Mouse (Mus musculus): ENCODE results near the gene Coro1b. TPM values are rescaled to one million over a fixed set of nuclear protein-coding genes. Genes with fewer than 3 reads are reported as not detected.

The Coro1b gene
- polyA plus RNA-seq, 1 experiment from 2014 or later = 134 TPM

DNA sequence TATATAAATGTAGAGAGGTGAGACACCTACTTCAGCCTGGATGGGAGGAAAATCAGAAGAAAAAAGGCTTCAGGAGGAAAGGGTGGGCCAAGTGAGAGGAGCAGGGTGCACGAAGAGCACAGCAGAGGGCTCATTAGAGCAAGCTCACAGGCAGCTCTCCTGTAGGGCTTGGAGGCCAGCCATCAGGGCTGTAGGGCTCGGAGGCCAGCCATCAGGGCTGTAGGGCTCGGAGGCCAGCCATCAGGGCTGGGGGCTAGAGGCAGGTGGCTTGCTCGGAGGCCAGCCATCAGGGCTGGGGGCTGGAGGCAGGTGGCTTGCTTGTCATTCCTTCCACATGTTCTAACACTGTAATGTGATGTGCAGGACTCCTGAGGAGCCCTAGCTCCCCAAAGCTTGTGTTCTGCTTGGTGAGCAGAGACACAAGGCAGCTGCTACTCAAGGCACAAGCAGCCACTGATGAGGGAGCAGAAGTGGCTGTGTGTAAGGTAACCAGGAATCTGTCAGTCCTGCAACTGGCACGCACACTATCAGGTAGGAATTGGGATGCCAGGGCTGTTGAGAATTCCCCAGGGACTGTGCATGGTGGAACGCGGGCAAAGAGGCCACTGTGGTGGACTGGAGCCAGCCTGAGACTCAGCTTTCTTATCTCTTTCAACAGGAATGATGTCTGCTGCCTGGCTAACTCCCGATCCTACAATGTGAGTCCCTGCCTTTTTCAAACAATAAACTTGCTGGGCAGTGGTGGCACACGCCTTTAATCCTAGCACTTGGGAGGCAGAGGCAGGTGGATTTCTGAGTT lies 18.5 kb downstream of the Coro1b start:
- Histone ChIP-seq H3K36me3 (ENCODE audit: control insufficient read depth, insufficient read depth) (no peaks in the 10 kb centered on the region), H3K27ac (ENCODE audit: low read length) (peak overlapping the region; percentile 92), H3K4me1 (ENCODE audit: control insufficient read depth, insufficient read depth, low read length) (peaks cover 46% of the 10 kb centered on the region), H3K4me2 (ENCODE audit: low read depth, low read length) (0 out of 2 replicates have a peak overlapping the region, but pooled peaks have one; percentile 5), H3K9ac (ENCODE audit: low read length) (peak overlapping the region; percentile 53; the same call in 1 of the 2 replicates), H3K27me3 (ENCODE audit: control insufficient read depth, insufficient read depth, low read length) (no peaks in the 10 kb centered on the region), H3K9me3 (replicated peaks; ENCODE audit: control insufficient read depth, low read length) (no peaks in the 10 kb centered on the region), H3K4me3 (ENCODE audit: low read length) (no peak overlapping the region)
- WGBS = 35% methylated on average over 9 of the region's 9 CpGs
- ATAC-seq (replicated peaks; ENCODE audit: extremely low read depth, insufficient read depth, low FRiP score) = no peak

DNA sequence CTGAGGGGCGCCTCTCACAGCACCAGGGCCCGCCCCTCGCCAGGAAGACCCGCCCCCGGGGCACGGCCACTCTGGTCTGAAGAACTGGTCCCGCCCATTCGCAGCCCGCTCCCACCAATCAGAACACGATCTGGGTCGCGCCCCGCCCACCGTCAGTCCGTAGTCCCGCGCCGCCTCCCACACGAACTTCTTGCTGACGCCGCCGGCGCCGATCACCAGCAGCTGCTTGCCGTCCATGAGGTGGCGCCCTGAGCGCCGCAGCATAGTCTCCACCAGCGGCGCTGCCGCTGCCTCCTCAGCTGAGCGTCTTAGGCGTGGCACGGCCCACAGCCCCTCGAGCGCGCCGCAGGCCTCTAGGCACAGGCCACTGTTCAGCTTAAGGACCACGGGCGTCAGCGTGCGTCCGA lies 21.0 kb downstream of the Coro1b start:
- peak overlapping the region; percentile 93 for H3K4me2 ChIP-seq (ENCODE audit: low read depth, low read length)
- H3K27ac ChIP-seq (ENCODE audit: low read length) = peak overlapping the region; percentile 97
- peaks cover 53% of the 10 kb centered on the region for H3K4me1 ChIP-seq (ENCODE audit: control insufficient read depth, insufficient read depth, low read length)
- under 1% methylated on average over 43 of the region's 43 CpGs for WGBS
- H3K9me3 ChIP-seq (replicated peaks; ENCODE audit: control insufficient read depth, low read length) = no peaks in the 10 kb centered on the region
- H3K4me3 ChIP-seq (ENCODE audit: low read length) = peak overlapping the region; percentile 58
- peak; percentile 90 for ATAC-seq (replicated peaks; ENCODE audit: extremely low read depth, insufficient read depth, low FRiP score)
- no peaks in the 10 kb centered on the region for H3K36me3 ChIP-seq (ENCODE audit: control insufficient read depth, insufficient read depth)
- H3K9ac ChIP-seq (ENCODE audit: low read length) = peak overlapping the region; percentile 94
- no peaks in the 10 kb centered on the region for H3K27me3 ChIP-seq (ENCODE audit: control insufficient read depth, insufficient read depth, low read length)

DNA sequence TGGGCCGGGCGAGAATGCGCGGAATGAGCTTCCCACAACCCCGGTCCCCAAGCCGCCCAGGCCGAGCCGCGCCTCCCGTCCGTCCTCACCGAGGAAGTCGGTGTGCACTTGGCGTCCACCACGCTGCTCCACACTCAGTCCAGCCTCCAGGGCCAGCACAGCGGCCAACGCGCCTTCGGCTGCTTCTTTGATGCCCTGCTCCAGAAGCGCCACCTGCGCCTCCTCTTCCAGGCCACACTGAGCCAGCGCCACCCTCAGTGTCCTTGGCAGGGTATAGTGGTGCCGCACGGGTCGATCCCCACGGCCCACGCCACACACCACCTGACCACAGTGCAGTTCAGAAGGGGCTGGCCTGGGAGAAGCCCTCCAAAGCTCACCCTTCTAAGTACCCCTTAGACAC lies 21.4 kb downstream of the Coro1b start:
- Histone ChIP-seq H3K4me3 (ENCODE audit: low read length) (peak overlapping the region; percentile 58), H3K36me3 (ENCODE audit: control insufficient read depth, insufficient read depth) (no peaks in the 10 kb centered on the region), H3K9ac (ENCODE audit: low read length) (peak overlapping the region; percentile 94), H3K27me3 (ENCODE audit: control insufficient read depth, insufficient read depth, low read length) (no peaks in the 10 kb centered on the region), H3K27ac (ENCODE audit: low read length) (peak overlapping the region; percentile 97), H3K4me1 (ENCODE audit: control insufficient read depth, insufficient read depth, low read length) (peaks cover 55% of the 10 kb centered on the region), H3K9me3 (replicated peaks; ENCODE audit: control insufficient read depth, low read length) (no peaks in the 10 kb centered on the region), H3K4me2 (ENCODE audit: low read depth, low read length) (peak overlapping the region; percentile 93)
- WGBS = 8% methylated on average over 27 of the region's 27 CpGs
- peak; percentile 19 for ATAC-seq (replicated peaks; ENCODE audit: extremely low read depth, insufficient read depth, low FRiP score)

DNA sequence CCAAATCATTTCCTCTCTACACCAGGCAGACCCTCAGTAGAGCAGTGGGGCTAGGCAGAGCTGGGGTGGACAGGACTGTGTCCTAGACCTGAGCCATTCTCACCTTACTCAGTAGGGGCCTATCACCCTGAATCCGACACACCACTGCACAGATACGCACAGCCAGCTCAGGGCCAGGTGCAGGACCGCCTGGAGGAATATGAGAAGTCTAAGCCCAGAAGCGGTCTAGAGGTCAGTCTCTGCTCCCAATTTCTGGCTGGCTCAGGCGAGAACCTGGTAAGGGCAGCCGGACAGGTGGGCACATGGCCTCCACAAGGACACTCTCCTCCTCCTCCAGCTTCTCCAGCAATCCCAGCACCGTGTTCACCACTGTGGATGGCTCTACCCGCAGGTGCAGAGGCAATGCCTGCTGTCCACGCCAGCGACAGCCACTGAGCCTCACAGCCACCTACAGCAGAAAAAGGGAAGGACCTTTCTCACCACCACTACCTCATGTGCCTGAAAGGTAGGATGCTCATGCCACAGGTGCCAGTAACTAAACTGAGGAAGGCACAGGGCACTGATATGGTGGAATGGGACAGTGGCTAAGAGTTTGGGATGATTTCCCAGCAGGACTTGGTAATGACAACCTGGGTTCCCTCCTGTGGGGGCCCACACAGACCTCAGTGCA lies 22.4 kb downstream of the Coro1b start:
- Histone ChIP-seq H3K9me3 (replicated peaks; ENCODE audit: control insufficient read depth, low read length) (no peaks in the 10 kb centered on the region), H3K36me3 (ENCODE audit: control insufficient read depth, insufficient read depth) (no peaks in the 10 kb centered on the region), H3K4me1 (ENCODE audit: control insufficient read depth, insufficient read depth, low read length) (peaks cover 65% of the 10 kb centered on the region), H3K27me3 (ENCODE audit: control insufficient read depth, insufficient read depth, low read length) (no peaks in the 10 kb centered on the region), H3K9ac (ENCODE audit: low read length) (peak overlapping the region; percentile 94), H3K4me3 (ENCODE audit: low read length) (no peak overlapping the region), H3K4me2 (ENCODE audit: low read depth, low read length) (peak overlapping the region; percentile 51), H3K27ac (ENCODE audit: low read length) (peak overlapping the region; percentile 97)
- 88% methylated on average over 10 of the region's 10 CpGs for WGBS
- no peak for ATAC-seq (replicated peaks; ENCODE audit: extremely low read depth, insufficient read depth, low FRiP score)

DNA sequence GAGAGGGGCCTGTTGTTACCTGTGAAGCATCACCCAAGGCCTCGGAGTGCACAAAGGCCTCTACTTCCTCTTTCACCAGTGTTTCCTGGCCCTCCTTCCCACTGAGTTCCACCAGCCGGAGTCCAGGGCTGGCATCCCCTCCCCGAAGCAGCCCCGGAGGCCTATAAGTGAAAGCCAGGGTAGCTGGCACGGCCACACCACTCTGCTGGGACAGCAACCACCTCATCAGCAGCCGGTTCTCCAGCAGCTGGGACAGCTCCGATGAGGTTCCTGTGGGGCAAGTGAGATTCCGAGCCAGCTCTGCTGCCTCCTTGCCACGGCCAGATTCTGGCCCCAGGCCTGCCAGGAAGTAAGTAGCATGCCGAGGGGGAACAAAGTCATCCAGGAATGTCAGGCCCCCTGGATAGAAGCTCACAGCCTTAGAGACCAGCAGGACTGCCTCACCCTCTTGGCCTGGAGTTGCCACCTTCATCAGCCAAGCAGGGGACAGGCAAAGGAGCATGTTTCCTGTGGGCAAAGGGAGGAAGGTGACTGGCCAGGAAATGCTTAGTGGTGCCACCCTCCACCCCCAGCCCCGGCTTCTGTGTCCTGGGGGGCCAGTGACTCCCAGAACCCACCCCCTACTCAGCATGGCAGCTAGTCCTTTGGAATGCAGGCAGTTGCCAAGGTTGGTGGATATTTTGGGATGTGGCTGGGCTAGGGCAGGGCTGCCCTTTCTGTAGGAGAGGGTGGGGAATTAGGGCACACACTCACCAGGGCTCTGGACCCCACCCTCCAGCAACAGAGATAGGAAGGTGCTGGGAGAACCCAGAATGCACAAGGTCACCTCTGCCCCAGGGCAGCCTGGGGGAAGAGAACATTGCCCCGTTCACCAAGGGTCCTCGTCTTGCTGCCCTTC lies 23.2 kb downstream of the Coro1b start:
- WGBS = 31% methylated on average over 13 of the region's 13 CpGs
- peak overlapping the region; percentile 94 for H3K9ac ChIP-seq (ENCODE audit: low read length)
- H3K4me3 ChIP-seq (ENCODE audit: low read length) = peak overlapping the region; percentile 4; the same call in 1 of the 2 replicates
- H3K27ac ChIP-seq (ENCODE audit: low read length) = peak overlapping the region; percentile 97
- H3K36me3 ChIP-seq (ENCODE audit: control insufficient read depth, insufficient read depth) = no peaks in the 10 kb centered on the region
- no peaks in the 10 kb centered on the region for H3K27me3 ChIP-seq (ENCODE audit: control insufficient read depth, insufficient read depth, low read length)
- H3K4me2 ChIP-seq (ENCODE audit: low read depth, low read length) = peak overlapping the region; percentile 51
- peak; percentile 23 for ATAC-seq (replicated peaks; ENCODE audit: extremely low read depth, insufficient read depth, low FRiP score)
- H3K9me3 ChIP-seq (replicated peaks; ENCODE audit: control insufficient read depth, low read length) = no peaks in the 10 kb centered on the region
- H3K4me1 ChIP-seq (ENCODE audit: control insufficient read depth, insufficient read depth, low read length) = peaks cover 61% of the 10 kb centered on the region

DNA sequence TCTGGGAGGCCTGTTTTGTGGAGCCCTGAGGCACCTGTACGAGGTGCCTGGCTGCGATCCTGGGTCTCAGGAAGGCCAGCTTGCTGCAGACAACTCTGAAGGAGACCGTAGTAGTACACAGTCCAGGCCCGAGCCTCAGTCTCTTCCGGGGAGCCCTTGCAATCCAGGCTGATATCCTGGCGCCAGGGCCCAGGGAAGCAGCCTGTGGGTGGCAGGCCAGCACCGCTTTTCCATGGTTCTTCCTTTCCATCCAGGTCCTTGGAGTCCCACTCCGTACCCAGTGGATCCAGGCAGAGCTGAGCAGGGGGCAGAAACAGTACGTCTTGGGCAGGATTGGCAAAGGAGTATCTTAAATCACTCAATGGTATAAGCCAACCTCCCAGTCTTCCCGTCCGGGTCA lies 24.5 kb downstream of the Coro1b start:
- Histone ChIP-seq H3K36me3 (ENCODE audit: control insufficient read depth, insufficient read depth) (no peaks in the 10 kb centered on the region), H3K9ac (ENCODE audit: low read length) (peak overlapping the region; percentile 94), H3K4me1 (ENCODE audit: control insufficient read depth, insufficient read depth, low read length) (peaks cover 53% of the 10 kb centered on the region), H3K4me3 (ENCODE audit: low read length) (no peak overlapping the region), H3K4me2 (ENCODE audit: low read depth, low read length) (no peak overlapping the region; the same call in 1 of the 2 replicates), H3K27ac (ENCODE audit: low read length) (peak overlapping the region; percentile 97), H3K27me3 (ENCODE audit: control insufficient read depth, insufficient read depth, low read length) (no peaks in the 10 kb centered on the region), H3K9me3 (replicated peaks; ENCODE audit: control insufficient read depth, low read length) (no peaks in the 10 kb centered on the region)
- 66% methylated on average over 11 of the region's 11 CpGs for WGBS
- no peak for ATAC-seq (replicated peaks; ENCODE audit: extremely low read depth, insufficient read depth, low FRiP score)

DNA sequence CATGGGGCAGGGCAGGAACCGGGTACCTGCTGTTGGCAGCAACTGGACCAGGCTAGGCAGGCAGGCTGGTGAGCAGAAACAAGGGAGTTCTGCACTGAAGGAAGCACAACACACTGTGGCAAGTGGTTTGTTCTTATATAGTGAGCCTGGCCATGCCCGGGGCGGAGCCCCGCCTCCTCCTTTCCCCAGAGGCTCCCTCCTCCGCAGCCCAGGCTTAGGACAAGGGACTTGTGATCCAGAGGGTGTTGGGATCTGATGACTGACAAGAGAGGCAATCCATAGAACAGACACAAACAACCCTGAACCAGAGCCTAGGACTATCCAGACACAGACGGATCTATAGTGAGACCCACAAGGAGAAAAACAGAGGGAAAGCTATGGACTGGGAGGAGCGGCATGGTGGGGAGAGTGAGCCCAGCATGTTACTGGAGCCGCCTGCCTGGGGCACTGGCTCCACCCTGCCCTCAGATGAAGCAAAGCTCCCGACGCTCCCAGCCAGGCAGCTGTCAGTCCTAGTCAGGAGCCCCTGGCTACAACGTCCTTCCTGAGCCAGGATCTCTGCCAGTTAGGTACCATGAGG lies 27.0 kb downstream of the Coro1b start, which contains the start of gene Carns1:
Gene Carns1 (minus strand): TSS at position 112 of the 580 bp plus-strand sequence.
- H3K4me3 ChIP-seq (ENCODE audit: low read length) = peak within 1 kb of the TSS; percentile 46
- H3K36me3 ChIP-seq (ENCODE audit: control insufficient read depth, insufficient read depth) = no peaks in the 10 kb centered on the region
- 10% methylated on average over 11 of the region's 11 CpGs for WGBS
- peak within 1 kb of the TSS; percentile 88 for H3K27ac ChIP-seq (ENCODE audit: low read length)
- peak within 1 kb of the TSS; percentile 68 for H3K4me2 ChIP-seq (ENCODE audit: low read depth, low read length)
- peak; percentile 50 for ATAC-seq (replicated peaks; ENCODE audit: extremely low read depth, insufficient read depth, low FRiP score)
- no peaks in the 10 kb centered on the region for H3K27me3 ChIP-seq (ENCODE audit: control insufficient read depth, insufficient read depth, low read length)
- H3K4me1 ChIP-seq (ENCODE audit: control insufficient read depth, insufficient read depth, low read length) = peaks cover 45% of the 10 kb centered on the region
- H3K9me3 ChIP-seq (replicated peaks; ENCODE audit: control insufficient read depth, low read length) = no peaks in the 10 kb centered on the region
- peak within 1 kb of the TSS; percentile 66 for H3K9ac ChIP-seq (ENCODE audit: low read length)

DNA sequence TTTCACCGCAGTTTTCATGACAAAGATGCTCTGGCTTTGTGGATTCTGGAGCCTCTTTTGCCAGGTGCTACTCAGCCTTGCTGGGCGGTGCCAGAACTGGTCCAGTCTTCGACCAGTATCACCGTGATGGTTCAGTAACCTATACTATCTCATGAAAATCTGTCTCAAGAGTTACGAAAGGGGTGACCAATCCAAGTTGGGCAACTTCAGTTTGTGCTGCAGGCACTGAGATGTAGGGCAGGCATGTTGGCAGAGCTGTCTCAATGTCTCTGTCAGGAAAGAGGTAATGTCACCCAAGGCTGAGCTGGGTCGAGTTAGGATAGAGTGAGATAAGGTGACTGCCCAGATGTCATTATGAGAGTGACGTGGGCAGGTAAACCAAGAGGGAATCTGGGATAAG lies 32.0 kb downstream of the Coro1b start:
- Histone ChIP-seq H3K27ac (ENCODE audit: low read length) (no peak overlapping the region), H3K27me3 (ENCODE audit: control insufficient read depth, insufficient read depth, low read length) (no peaks in the 10 kb centered on the region), H3K4me3 (ENCODE audit: low read length) (no peak overlapping the region), H3K9ac (ENCODE audit: low read length) (no peak overlapping the region), H3K4me1 (ENCODE audit: control insufficient read depth, insufficient read depth, low read length) (peaks cover 14% of the 10 kb centered on the region), H3K36me3 (ENCODE audit: control insufficient read depth, insufficient read depth) (no peaks in the 10 kb centered on the region), H3K4me2 (ENCODE audit: low read depth, low read length) (no peak overlapping the region), H3K9me3 (replicated peaks; ENCODE audit: control insufficient read depth, low read length) (no peaks in the 10 kb centered on the region)
- ATAC-seq (replicated peaks; ENCODE audit: extremely low read depth, insufficient read depth, low FRiP score) = no peak
- 81% methylated on average over 7 of the region's 7 CpGs for WGBS

Measured in heart, embryonic 16.5 days (tissue).